Mouse (Mus musculus) left cerebral cortex, postnatal 25 days (tissue): ENCODE results near the gene Maged2. TPM values are rescaled to one million over a fixed set of nuclear protein-coding genes. Genes with fewer than 3 reads are reported as not detected.
"Not testable (repeated sequence)": the region's sequence is repeated elsewhere in the genome, so short reads cannot be mapped to it uniquely, and the experiment has no call there.

Experiments used
- DNase-seq, 2 experiments: peaks; one replicate each; pipeline ENCODE4 v3.0.0; 2022; ENCODE audit warnings: low spot score in 2 of 2, mixed read lengths in 1 of 2
- intact Hi-C: fragments of 180-260 bp; cut with DNase I; formaldehyde crosslinking; loops from one replicate; pipeline ENCODE4 v1.15.1; 2025
- total RNA-seq, 2 experiments: library from RNA; stranded (reverse); gene quantifications; 2 replicates each; pipeline ENCODE4 v1.2.3; 2021

Maged2 gene
- total RNA-seq: 10 to 100 TPM; 42.8 to 45.9 TPM

- intact Hi-C loops: no loop called here
- DNase-seq: no peak
Observed at GRCm38 (mm10) chrX:150814139-150814469, at the start of gene Maged2. Gene Maged2, minus strand, starts transcription at chrX:150814345.

- no peak for DNase-seq
Observed at GRCm38 (mm10) chrX:150848230-150848629, 34.1 kb upstream of the Maged2 start.

GRCm38 (mm10) chrX:150845480-150846205 lies 31.5 kb upstream of the Maged2 start:
- DNase-seq, intact Hi-C loops: not testable (repeated sequence)

More at GRCm38 (mm10) chrX:150848230-150848629, 34.1 kb upstream of the Maged2 start:
- intact Hi-C loops: no loop called here

DNA sequence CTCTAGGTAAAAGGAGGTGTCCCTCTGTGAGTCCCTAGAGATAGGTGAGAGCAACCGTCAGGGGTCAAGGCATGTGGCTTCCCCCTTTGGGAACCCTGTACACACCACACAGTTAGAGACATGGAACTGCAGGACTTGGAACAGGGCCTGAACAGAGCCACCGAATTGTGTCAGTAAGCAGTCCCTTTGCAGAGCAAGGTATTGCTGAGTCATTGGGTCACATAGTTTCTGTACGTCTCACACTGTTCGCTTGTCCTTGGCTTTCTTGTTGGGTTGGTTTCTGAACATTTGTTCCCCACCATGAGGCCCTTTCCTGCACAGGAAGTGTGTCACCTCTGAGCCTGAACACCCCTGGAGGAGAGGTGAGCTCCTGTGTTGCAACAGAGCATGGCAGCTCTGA lies 29.1 kb upstream of the Maged2 start:
- intact Hi-C loops, DNase-seq: not testable (repeated sequence)

DNA sequence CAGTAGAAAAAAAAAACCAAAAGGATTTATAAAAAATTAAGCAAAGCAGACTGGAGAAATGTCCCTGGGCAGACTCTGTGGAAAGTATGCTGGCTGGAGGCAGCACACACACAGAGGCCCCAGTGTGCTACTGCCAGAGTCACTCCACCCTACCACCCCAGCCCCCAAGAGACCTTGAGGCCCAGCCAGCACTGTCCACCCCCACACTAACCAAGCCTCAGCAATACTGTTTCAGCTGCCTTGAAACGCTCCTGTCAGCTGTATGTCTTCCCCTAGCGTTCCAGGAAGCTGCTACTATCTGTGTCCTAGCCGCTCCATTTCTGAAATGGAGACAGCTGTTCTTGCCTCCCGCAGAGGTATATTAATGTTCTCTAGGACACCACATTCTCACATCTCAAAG lies 16.2 kb upstream of the Maged2 start:
- no peak for DNase-seq
- intact Hi-C loops: no loop called here

DNA sequence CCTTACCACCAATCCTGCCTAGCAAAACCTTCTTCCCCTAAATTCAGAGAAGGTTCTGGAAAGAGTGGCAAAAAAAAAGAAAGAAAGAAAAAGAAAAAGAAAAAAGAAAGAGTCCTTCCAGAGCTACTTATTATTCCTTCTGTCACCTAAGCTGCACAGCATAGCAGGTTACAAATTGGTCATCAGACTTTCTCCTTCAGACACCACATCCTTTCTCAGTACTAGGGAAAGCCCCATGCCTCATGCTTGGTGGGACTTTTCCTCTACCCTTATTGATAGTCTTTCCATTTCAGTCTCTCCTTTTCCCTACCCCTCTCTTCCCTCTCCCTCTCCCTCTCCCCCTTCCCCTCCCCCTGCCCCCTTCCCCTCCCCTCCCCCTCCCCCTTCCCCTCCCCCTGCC lies 3.1 kb upstream of the Maged2 start:
- DNase-seq: no peak
- intact Hi-C loops: no loop called here

DNA sequence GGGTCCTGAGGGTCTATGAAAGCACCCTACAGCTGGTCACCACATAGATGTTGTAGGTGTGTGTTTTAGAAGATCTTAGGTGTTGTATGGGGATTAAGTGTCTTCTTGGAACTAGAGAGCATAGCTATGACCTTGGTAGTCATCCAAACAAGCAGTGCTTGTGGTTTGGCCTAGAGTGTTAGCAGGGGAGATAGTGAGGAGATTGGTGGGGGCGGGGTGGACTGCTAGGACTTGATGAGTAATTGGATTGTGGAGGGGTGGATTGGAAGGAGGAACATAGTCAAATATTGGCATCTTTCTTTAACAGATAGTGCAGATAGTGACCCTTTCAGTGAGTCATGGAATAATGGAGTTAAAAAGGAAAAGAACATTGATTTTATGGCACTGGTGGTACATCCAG lies 1.5 kb upstream of the Maged2 start:
- no peak for DNase-seq
- intact Hi-C loops: no loop called here

DNA sequence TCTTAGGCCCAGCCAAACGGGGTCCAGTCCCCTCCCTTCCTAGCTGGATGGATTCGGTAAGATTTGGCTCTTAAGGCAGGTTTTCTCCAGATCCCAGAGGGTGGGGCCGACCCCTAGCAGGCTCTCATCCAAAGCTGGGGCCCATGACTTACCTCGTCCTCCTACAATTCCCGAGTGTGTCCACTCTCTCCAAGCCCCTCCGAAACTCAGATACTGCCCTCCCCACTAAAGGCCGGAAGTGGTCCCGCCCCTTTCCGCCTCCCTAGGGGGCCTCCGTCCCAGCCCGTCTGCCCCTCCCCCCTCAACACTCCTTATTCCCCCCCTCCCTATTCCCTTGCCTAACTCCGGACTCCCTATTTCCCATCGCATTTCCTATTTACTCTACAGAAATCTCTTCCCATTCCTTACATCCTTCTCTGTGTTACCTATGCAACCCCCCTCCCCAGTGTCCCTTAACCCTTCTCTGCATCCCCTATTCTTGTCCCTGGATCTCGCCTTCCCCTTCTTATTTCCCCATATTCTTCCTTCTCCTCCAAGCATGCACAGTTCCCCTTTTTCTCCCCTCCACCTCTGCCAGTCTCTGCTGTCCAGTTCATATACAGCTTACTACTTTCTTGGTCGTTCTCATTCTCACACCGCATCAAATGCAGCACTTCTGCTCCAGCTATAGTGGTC lies 544 bp downstream of the Maged2 start:
- intact Hi-C loops: no loop called here
- peak; percentile 6 to 9 for DNase-seq

DNA sequence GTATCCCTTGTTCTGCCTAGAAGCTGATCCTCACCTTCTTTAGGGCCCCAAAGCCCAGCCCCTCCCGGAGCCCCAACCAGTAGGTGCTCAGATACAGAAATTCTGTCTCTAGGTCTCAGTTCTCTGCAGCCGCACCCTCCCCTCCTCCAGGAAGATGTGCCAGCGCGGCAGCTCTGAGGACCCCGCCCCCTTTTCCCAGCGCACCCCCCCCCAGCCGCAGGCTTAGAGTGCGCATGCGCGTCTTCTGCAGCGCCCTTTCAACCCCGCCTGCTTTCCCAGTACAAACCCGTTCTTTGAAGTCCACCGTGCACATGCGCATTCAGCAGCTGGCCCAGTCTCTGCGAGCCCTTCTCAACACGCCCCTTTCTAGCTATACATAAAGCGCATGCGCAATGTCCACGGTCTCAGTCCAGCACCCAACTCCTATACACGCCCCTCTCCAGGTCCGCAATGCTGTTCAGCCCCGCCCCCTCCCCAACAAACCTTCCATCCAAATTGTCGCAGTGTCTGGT lies 1.3 kb downstream of the Maged2 start:
- intact Hi-C loops: no loop called here
- peak; percentile 79 to 94 for DNase-seq

DNA sequence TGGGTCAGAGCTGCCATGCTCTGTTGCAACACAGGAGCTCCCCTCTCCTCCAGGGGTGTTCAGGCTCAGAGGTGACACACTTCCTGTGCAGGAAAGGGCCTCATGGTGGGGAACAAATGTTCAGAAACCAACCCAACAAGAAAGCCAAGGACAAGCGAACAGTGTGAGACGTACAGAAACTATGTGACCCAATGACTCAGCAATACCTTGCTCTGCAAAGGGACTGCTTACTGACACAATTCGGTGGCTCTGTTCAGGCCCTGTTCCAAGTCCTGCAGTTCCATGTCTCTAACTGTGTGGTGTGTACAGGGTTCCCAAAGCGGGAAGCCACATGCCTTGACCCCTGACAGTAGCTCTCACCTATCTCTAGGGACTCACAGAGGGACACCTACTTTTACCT lies 13.2 kb downstream of the Maged2 start:
- DNase-seq, intact Hi-C loops: not testable (repeated sequence)

GRCm38 (mm10) chrX:150798493-150799177 lies 15.5 kb downstream of the Maged2 start:
- intact Hi-C loops, DNase-seq: not testable (repeated sequence)

Other genes with a start within 250 kb of the Maged2 start
- 1 to 10 TPM; 1.3 to 1.5 TPM for gene Pfkfb1, start 226.1 kb downstream of the Maged2 start, total RNA-seq
- gene Apex2, start 224.5 kb downstream of the Maged2 start, total RNA-seq: 10 to 100 TPM; 13.9 to 15.7 TPM
- 100 to 1,000 TPM; 143 to 154 TPM for gene Tro, start 156.8 kb downstream of the Maged2 start, total RNA-seq
- 100 to 1,000 TPM; 212 to 213 TPM for gene Gnl3l, start 203.0 kb upstream of the Maged2 start, total RNA-seq
- gene Fgd1, start 231.8 kb upstream of the Maged2 start, total RNA-seq: 10 to 100 TPM; 18.0 to 20.4 TPM